Mouse (Mus musculus): Measurements from ENCODE around the gene Olfr558. TPM values are rescaled to one million over a fixed set of nuclear protein-coding genes. Genes with fewer than 3 reads are reported as not detected.

Gene Olfr558
- 0.47 and 0.48 TPM in 2 replicates for polyA plus RNA-seq (2015; fragmentation: Nextera tagmentation; extraction: Ambion mirVana)

DNA sequence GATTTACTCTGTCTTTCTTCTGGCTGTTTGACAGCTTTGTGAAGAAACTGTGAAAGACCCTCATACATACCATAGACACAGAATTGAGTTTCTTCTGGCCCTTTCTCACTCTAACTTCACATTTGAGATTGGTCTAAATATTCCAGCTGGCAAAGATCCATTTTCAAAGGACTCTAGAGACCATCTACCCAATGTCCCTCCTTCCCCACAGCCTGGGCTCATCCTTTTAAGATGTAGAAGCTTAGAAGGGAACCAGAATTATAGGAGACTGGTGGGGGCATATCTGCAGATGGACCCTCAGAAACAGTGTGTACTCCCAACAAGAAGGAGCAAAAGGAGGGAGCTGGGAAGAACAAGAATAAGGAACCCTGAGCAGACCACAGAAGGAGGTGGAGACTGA, at the start of gene Olfr558:
TSS of gene Olfr558 (plus strand) at position 301 of the 400 bp plus-strand sequence.
- no peak within 1 kb of the TSS for H3K4me2 ChIP-seq (ENCODE audit: low read depth, low read length)
- H3K9ac ChIP-seq (ENCODE audit: low read length), result no peak within 1 kb of the TSS
- no peaks in the 10 kb centered on the region for H3K27me3 ChIP-seq (ENCODE audit: control insufficient read depth, insufficient read depth, low read depth, low read length)
- no peak within 1 kb of the TSS for H3K4me3 ChIP-seq (ENCODE audit: low read length)
- no peak within 1 kb of the TSS for H3K27ac ChIP-seq (ENCODE audit: low read length)
- no peaks in the 10 kb centered on the region for H3K9me3 ChIP-seq (ENCODE audit: control insufficient read depth, low read length)
- no peaks in the 10 kb centered on the region for H3K4me1 ChIP-seq (replicated peaks; ENCODE audit: control insufficient read depth, insufficient read depth, low read length)
- no peak for ATAC-seq (ENCODE audit: low read depth)
- no peaks in the 10 kb centered on the region for H3K36me3 ChIP-seq (ENCODE audit: control insufficient read depth, insufficient read depth, low read length)

- Histone ChIP-seq H3K27me3 (ENCODE audit: control insufficient read depth, insufficient read depth, low read depth, low read length) (no peaks in the 10 kb centered on the region), H3K4me3 (ENCODE audit: low read length) (no peak within 1 kb of the TSS), H3K4me2 (ENCODE audit: low read depth, low read length) (no peak within 1 kb of the TSS), H3K9me3 (ENCODE audit: control insufficient read depth, low read length) (no peaks in the 10 kb centered on the region), H3K36me3 (ENCODE audit: control insufficient read depth, insufficient read depth, low read length) (no peaks in the 10 kb centered on the region), H3K9ac (ENCODE audit: low read length) (no peak within 1 kb of the TSS), H3K4me1 (replicated peaks; ENCODE audit: control insufficient read depth, insufficient read depth, low read length) (no peaks in the 10 kb centered on the region), H3K27ac (ENCODE audit: low read length) (no peak within 1 kb of the TSS)
- WGBS, result 78% methylated on average over 1 of the region's 1 CpGs
- no peak for ATAC-seq (ENCODE audit: low read depth)
Measured at GRCm38 (mm10) chr7:102658523-102658922, 43.5 kb upstream of the Olfr558 start, which contains the start of gene Olfr555. Gene Olfr555, plus strand, starts transcription at chr7:102658823.

DNA sequence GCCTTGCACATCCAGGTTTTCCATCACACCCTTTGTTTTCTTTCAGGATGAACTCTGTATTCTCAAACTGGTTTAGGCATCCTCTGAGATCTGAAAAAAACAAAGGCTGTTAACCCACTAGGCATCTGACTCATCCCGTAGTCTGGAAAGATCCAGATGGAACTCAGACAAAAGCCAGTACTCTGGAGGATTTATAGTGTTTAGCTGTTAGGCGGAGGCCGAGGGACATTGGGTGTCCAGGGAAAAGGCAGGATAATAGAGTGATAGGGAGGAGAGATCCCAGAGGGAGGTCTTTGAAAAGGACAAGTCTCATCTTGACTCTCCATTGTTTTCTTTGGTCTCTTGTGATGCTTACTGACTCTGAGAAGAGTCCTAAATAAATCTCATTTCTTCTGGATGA, 37.4 kb upstream of the Olfr558 start, which contains the start of gene Olfr556:
TSS of gene Olfr556 (plus strand) at position 301 of the 400 bp plus-strand sequence.
- Histone ChIP-seq H3K4me3 (ENCODE audit: low read length) (no peak within 1 kb of the TSS), H3K9me3 (ENCODE audit: control insufficient read depth, low read length) (no peaks in the 10 kb centered on the region), H3K27ac (ENCODE audit: low read length) (no peak within 1 kb of the TSS), H3K4me1 (replicated peaks; ENCODE audit: control insufficient read depth, insufficient read depth, low read length) (no peaks in the 10 kb centered on the region), H3K9ac (ENCODE audit: low read length) (no peak within 1 kb of the TSS), H3K4me2 (ENCODE audit: low read depth, low read length) (no peak within 1 kb of the TSS), H3K27me3 (ENCODE audit: control insufficient read depth, insufficient read depth, low read depth, low read length) (no peaks in the 10 kb centered on the region), H3K36me3 (ENCODE audit: control insufficient read depth, insufficient read depth, low read length) (no peaks in the 10 kb centered on the region)
- no peak for ATAC-seq (ENCODE audit: low read depth)
- 65% methylated on average over 3 of the region's 3 CpGs for WGBS

DNA sequence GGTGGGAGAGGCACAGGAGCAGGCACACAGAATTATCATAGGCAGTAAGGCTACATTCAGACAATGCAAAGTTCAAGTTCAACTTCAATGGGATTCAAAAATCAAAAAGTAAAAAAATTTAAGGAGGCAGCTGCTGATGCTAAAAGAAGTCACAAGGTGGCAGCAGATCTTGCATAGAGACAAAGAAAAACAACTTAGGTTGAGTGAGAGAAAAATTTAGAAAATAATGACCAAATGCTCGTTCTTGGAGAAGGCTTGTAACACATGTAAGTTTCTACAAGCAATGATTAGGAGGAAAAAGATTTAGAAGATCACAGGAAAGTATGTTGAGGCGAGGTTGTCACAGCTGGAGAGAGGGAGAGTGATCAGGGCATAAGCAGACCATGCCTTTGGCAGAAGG, 36.6 kb upstream of the Olfr558 start:
- Histone ChIP-seq H3K4me1 (replicated peaks; ENCODE audit: control insufficient read depth, insufficient read depth, low read length) (no peaks in the 10 kb centered on the region), H3K27ac (ENCODE audit: low read length) (no peak overlapping the region), H3K9me3 (ENCODE audit: control insufficient read depth, low read length) (no peaks in the 10 kb centered on the region), H3K4me2 (ENCODE audit: low read depth, low read length) (no peak overlapping the region), H3K36me3 (ENCODE audit: control insufficient read depth, insufficient read depth, low read length) (no peaks in the 10 kb centered on the region), H3K9ac (ENCODE audit: low read length) (no peak overlapping the region), H3K4me3 (ENCODE audit: low read length) (no peak overlapping the region), H3K27me3 (ENCODE audit: control insufficient read depth, insufficient read depth, low read depth, low read length) (no peaks in the 10 kb centered on the region)
- 29% methylated on average over 2 of the region's 2 CpGs for WGBS
- no peak for ATAC-seq (ENCODE audit: low read depth)

DNA sequence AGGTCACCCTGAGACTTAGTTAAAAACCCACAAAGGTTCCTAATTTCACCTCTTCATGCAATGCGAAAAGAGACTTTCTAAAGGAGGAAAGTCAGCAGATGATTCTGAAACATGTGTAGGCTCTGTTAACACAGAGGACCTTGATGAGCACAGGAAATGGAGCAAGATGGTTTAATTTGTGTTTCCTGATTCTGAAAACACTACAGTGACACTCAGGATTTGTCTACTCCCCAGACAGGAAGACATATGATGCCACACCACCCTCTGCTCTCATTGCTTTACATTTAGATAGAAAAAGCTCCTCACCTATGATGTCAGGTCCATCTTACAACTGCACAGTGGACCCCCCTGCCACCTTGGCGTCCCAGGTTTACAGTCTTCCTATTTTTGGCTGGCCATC, 25.8 kb upstream of the Olfr558 start:
- H3K4me3 ChIP-seq (ENCODE audit: low read length), result no peak overlapping the region
- no peak overlapping the region for H3K4me2 ChIP-seq (ENCODE audit: low read depth, low read length)
- H3K9me3 ChIP-seq (ENCODE audit: control insufficient read depth, low read length), result no peaks in the 10 kb centered on the region
- 67% methylated on average over 2 of the region's 2 CpGs for WGBS
- no peaks in the 10 kb centered on the region for H3K27me3 ChIP-seq (ENCODE audit: control insufficient read depth, insufficient read depth, low read depth, low read length)
- ATAC-seq (ENCODE audit: low read depth), result no peak
- no peaks in the 10 kb centered on the region for H3K4me1 ChIP-seq (replicated peaks; ENCODE audit: control insufficient read depth, insufficient read depth, low read length)
- H3K27ac ChIP-seq (ENCODE audit: low read length), result no peak overlapping the region
- H3K9ac ChIP-seq (ENCODE audit: low read length), result no peak overlapping the region
- no peaks in the 10 kb centered on the region for H3K36me3 ChIP-seq (ENCODE audit: control insufficient read depth, insufficient read depth, low read length)

GRCm38 (mm10) chr7:102681916-102682315, 20.1 kb upstream of the Olfr558 start:
- WGBS, result 65% methylated on average over 1 of the region's 1 CpGs
- Histone ChIP-seq H3K9ac (ENCODE audit: low read length) (no peak overlapping the region), H3K4me1 (replicated peaks; ENCODE audit: control insufficient read depth, insufficient read depth, low read length) (no peaks in the 10 kb centered on the region), H3K4me3 (ENCODE audit: low read length) (no peak overlapping the region), H3K4me2 (ENCODE audit: low read depth, low read length) (no peak overlapping the region), H3K27me3 (ENCODE audit: control insufficient read depth, insufficient read depth, low read depth, low read length) (no peaks in the 10 kb centered on the region), H3K9me3 (ENCODE audit: control insufficient read depth, low read length) (no peaks in the 10 kb centered on the region), H3K36me3 (ENCODE audit: control insufficient read depth, insufficient read depth, low read length) (0 out of 2 replicates have a peak, but pooled peaks cover 4% of the 10 kb centered on the region), H3K27ac (ENCODE audit: low read length) (no peak overlapping the region)
- no peak for ATAC-seq (ENCODE audit: low read depth)

GRCm38 (mm10) chr7:102686944-102687501, 15.0 kb upstream of the Olfr558 start, which contains the start of gene Trim68:
Gene Trim68, minus strand, starts transcription at chr7:102687327.
- Histone ChIP-seq H3K4me3 (ENCODE audit: low read length) (peak within 1 kb of the TSS; percentile 77), H3K36me3 (ENCODE audit: control insufficient read depth, insufficient read depth, low read length) (0 out of 2 replicates have a peak, but pooled peaks cover 4% of the 10 kb centered on the region), H3K9me3 (ENCODE audit: control insufficient read depth, low read length) (no peaks in the 10 kb centered on the region), H3K27me3 (ENCODE audit: control insufficient read depth, insufficient read depth, low read depth, low read length) (no peaks in the 10 kb centered on the region), H3K9ac (ENCODE audit: low read length) (peak within 1 kb of the TSS; percentile 86), H3K4me1 (replicated peaks; ENCODE audit: control insufficient read depth, insufficient read depth, low read length) (no peaks in the 10 kb centered on the region), H3K4me2 (ENCODE audit: low read depth, low read length) (peak within 1 kb of the TSS; percentile 80), H3K27ac (ENCODE audit: low read length) (peak within 1 kb of the TSS; percentile 89)
- ATAC-seq (ENCODE audit: low read depth), result peak; percentile 100
- under 1% methylated on average over 35 of the region's 40 CpGs for WGBS

GRCm38 (mm10) chr7:102695358-102696125, 6.5 kb upstream of the Olfr558 start, which contains the start of gene Olfr557:
Gene Olfr557, plus strand, starts transcription at chr7:102695910.
- Histone ChIP-seq H3K36me3 (ENCODE audit: control insufficient read depth, insufficient read depth, low read length) (no peaks in the 10 kb centered on the region), H3K27ac (ENCODE audit: low read length) (no peak within 1 kb of the TSS), H3K4me2 (ENCODE audit: low read depth, low read length) (no peak within 1 kb of the TSS), H3K4me3 (ENCODE audit: low read length) (no peak within 1 kb of the TSS), H3K9me3 (ENCODE audit: control insufficient read depth, low read length) (no peaks in the 10 kb centered on the region), H3K27me3 (ENCODE audit: control insufficient read depth, insufficient read depth, low read depth, low read length) (0 out of 2 replicates have a peak, but pooled peaks cover 2% of the 10 kb centered on the region), H3K4me1 (replicated peaks; ENCODE audit: control insufficient read depth, insufficient read depth, low read length) (no peaks in the 10 kb centered on the region), H3K9ac (ENCODE audit: low read length) (no peak within 1 kb of the TSS)
- WGBS, result 76% methylated on average over 5 of the region's 5 CpGs
- ATAC-seq (ENCODE audit: low read depth), result no peak

GRCm38 (mm10) chr7:102698461-102698860, 3.6 kb upstream of the Olfr558 start:
- no peak overlapping the region for H3K27ac ChIP-seq (ENCODE audit: low read length)
- no peaks in the 10 kb centered on the region for H3K4me1 ChIP-seq (replicated peaks; ENCODE audit: control insufficient read depth, insufficient read depth, low read length)
- no peaks in the 10 kb centered on the region for H3K36me3 ChIP-seq (ENCODE audit: control insufficient read depth, insufficient read depth, low read length)
- no peak overlapping the region for H3K9ac ChIP-seq (ENCODE audit: low read length)
- 0 out of 2 replicates have a peak, but pooled peaks cover 2% of the 10 kb centered on the region for H3K27me3 ChIP-seq (ENCODE audit: control insufficient read depth, insufficient read depth, low read depth, low read length)
- no peak for ATAC-seq (ENCODE audit: low read depth)
- H3K4me3 ChIP-seq (ENCODE audit: low read length), result no peak overlapping the region
- H3K4me2 ChIP-seq (ENCODE audit: low read depth, low read length), result no peak overlapping the region
- 85% methylated on average over 7 of the region's 7 CpGs for WGBS
- H3K9me3 ChIP-seq (ENCODE audit: control insufficient read depth, low read length), result no peaks in the 10 kb centered on the region

Data from lung, embryonic 16.5 days (tissue).